Mouse (Mus musculus) embryonic facial prominence, embryonic 15.5 days (tissue): ENCODE measurements around the gene Dgkb. TPM values are rescaled to one million over a fixed set of nuclear protein-coding genes. Genes with fewer than 3 reads are reported as not detected.

ENCODE experiments used
- ATAC-seq: fragments of 200-750 bp; cut with Nextera tagmentation; 2 replicates; pipeline ENCODE4 v1.8.0; 2017; ENCODE audit warnings: low read depth, moderate TSS enrichment; ENCODE audit not compliant: insufficient number of reproducible peaks, low FRiP score, low TSS enrichment
- H3K27ac ChIP-seq: fragments of 300-500 bp; sonication (generic); replicated peaks from 2 replicates; pipeline ENCODE4 v1.5.1; 2015; ENCODE audit warnings: mild to moderate bottlenecking, inconsistent platforms
- H3K27me3 ChIP-seq: fragments of 300-500 bp; sonication (generic); 2 replicates; pipeline ENCODE4 v1.6.1; 2015; ENCODE audit warnings: inconsistent platforms
- H3K36me3 ChIP-seq: fragments of 300-500 bp; sonication (generic); 2 replicates; pipeline ENCODE4 v1.6.1; 2015; ENCODE audit warnings: mild to moderate bottlenecking, inconsistent platforms
- H3K4me1 ChIP-seq: fragments of 300-500 bp; sonication (generic); 2 replicates; pipeline ENCODE4 v1.6.1; 2015; ENCODE audit warnings: inconsistent platforms
- H3K4me2 ChIP-seq: fragments of 300-500 bp; sonication (generic); replicated peaks from 2 replicates; pipeline ENCODE4 v1.6.1; 2015; ENCODE audit warnings: mild to moderate bottlenecking, inconsistent platforms
- H3K4me3 ChIP-seq: fragments of 300-500 bp; sonication (generic); replicated peaks from 2 replicates; pipeline ENCODE4 v1.5.1; 2015; ENCODE audit warnings: mild to moderate bottlenecking, inconsistent platforms
- H3K9ac ChIP-seq: fragments of 300-500 bp; sonication (generic); 2 replicates; pipeline ENCODE4 v1.6.1; 2015; ENCODE audit warnings: inconsistent platforms
- H3K9me3 ChIP-seq: fragments of 300-500 bp; sonication (generic); replicated peaks from 2 replicates; pipeline ENCODE4 v1.6.1; 2016; ENCODE audit warnings: inconsistent platforms
- WGBS: fragments of 180-500 bp; shearing (Covaris S2); methylation state at CpG from one replicate; pipeline ENCODE4 v1.1.7; 2015; 5-methylcytosine and 5-hydroxymethylcytosine counted together
- polyA plus RNA-seq: library from polyadenylated mRNA; unstranded; fragments of >200 nt; fragmentation: Nextera tagmentation; extraction: Ambion mirVana; gene quantifications from 2 replicates; pipeline ENCODE4 v1.2.1, GENCODE M21; 2015

Gene Dgkb
- polyA plus RNA-seq, 1 experiment from 2014 or later = 1.3 TPM

DNA sequence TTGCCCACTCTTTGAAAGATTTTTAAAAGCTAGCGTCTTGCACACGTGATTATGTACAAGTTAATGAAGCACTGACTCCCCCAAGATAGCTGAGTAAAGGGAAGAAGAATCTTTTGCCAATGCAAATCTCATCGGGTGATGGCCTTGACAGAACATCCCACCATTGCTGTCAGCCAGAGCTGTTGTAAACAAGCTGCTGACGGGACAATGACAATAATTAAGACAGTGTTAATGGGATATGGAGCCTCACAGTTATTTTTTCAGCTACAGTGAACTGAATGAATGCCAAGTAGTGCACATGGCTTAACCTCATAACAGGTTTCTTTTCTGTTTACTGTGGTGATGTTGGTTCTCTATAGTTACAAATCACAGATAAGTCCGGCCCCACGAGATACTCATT, 568.4 kb downstream of the Dgkb start:
- Histone ChIP-seq H3K27me3 (no peaks in the 10 kb centered on the region), H3K36me3 (no peaks in the 10 kb centered on the region), H3K4me3 (no peak overlapping the region), H3K9me3 (no peaks in the 10 kb centered on the region), H3K27ac (no peak overlapping the region), H3K4me2 (no peak overlapping the region), H3K9ac (no peak overlapping the region), H3K4me1 (no peaks in the 10 kb centered on the region)
- no peak for ATAC-seq
- WGBS = 82% methylated on average over 6 of the region's 6 CpGs

DNA sequence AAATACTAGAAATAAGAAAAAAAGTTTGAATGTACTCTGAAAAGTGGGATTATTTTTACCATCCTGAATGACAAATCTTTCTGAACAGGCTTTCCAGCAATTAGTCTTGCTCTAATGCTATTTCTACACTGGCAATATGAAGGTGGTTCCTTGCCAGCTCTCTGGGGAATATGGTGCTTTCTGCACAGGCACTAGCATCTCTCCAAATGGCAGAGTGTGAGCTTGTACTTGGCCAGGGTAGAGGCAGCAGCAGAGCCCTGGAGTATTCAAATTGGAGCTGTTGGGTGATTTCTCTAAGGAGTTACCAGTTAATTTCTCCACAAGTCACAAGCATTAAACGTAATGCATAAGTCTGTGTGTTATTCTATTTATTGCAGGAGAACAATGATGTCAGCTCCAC, 569.5 kb downstream of the Dgkb start:
- WGBS = 78% methylated on average over 1 of the region's 1 CpGs
- ATAC-seq = peak; percentile 67; the same call in 1 of the 2 replicates
- no peaks in the 10 kb centered on the region for H3K27me3 ChIP-seq
- no peak overlapping the region for H3K4me2 ChIP-seq
- H3K4me1 ChIP-seq = no peaks in the 10 kb centered on the region
- H3K4me3 ChIP-seq = no peak overlapping the region
- H3K27ac ChIP-seq = no peak overlapping the region
- H3K36me3 ChIP-seq = no peaks in the 10 kb centered on the region
- no peaks in the 10 kb centered on the region for H3K9me3 ChIP-seq
- H3K9ac ChIP-seq = no peak overlapping the region

DNA sequence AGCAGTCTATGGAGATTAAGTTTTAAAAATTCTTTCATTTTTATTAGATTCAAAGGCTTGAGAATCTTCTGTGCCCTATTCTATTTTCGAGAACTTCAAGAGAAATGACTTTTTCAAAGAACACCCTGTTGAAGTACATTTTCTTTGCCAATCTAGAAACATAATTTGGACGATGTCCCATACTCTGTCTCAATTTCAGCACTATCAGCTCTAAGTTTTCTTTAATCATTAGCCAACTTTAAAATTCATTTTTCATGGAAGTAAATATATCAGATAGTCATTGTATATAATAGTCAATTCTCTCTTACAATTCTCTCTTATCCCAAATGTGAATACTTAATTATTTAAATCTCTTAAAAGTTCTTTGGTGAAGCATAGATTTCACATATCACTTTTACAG, 570.1 kb downstream of the Dgkb start:
- H3K27me3 ChIP-seq = no peaks in the 10 kb centered on the region
- H3K36me3 ChIP-seq = no peaks in the 10 kb centered on the region
- H3K9me3 ChIP-seq = no peaks in the 10 kb centered on the region
- no peak overlapping the region for H3K4me2 ChIP-seq
- H3K4me3 ChIP-seq = no peak overlapping the region
- H3K4me1 ChIP-seq = no peaks in the 10 kb centered on the region
- WGBS = 74% methylated on average over 2 of the region's 2 CpGs
- H3K27ac ChIP-seq = no peak overlapping the region
- no peak overlapping the region for H3K9ac ChIP-seq
- no peak for ATAC-seq

DNA sequence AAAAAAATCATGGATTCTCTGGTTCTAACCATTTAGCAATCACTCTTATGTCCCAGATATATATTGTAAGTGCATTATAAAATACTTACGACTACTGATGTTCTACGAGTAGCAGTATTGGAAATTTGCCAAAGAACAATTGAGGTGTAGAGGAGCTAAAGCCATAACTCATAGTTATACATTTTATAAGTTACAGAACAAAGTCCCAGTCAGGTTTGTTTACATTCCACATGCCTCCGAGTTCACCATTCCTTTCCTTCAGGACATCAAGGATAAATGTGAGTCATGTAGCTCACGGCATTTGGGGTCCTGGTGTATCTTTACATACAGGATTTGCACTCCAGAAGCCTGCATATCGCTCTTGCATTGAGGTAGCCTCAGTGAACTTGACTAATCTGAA, 570.7 kb downstream of the Dgkb start:
- Histone ChIP-seq H3K36me3 (no peaks in the 10 kb centered on the region), H3K4me3 (no peak overlapping the region), H3K9ac (no peak overlapping the region), H3K27ac (no peak overlapping the region), H3K27me3 (no peaks in the 10 kb centered on the region), H3K4me2 (no peak overlapping the region), H3K4me1 (no peaks in the 10 kb centered on the region), H3K9me3 (no peaks in the 10 kb centered on the region)
- no peak for ATAC-seq
- WGBS = 58% methylated on average over 5 of the region's 5 CpGs

DNA sequence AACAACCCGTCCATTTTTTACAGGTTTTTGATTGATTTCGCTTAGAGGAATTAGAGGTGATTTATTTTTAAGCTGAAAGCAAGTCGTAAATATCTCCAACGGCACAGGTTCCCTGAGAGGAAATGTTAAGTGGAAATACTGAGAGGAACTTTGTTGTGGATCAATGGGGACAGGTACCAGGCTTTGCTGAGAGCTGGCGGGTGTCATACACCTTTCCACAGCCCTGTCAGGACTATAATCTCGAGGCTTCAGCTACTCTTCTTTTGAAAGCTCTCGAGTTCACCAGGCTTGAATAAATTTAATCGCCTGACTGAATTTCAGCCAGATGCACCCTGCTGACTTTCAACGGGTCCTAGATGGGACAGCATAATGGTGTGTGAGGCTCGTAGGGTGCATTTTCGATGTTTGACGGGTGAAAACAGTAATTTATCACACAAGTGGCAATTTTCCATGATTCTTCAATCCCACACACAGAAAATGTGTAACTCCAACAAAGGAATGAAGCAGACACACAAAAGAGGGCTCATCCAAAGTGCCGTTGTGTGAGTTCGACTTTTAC, 580.3 kb downstream of the Dgkb start:
- Histone ChIP-seq H3K4me2 (no peak overlapping the region), H3K4me1 (no peaks in the 10 kb centered on the region), H3K4me3 (no peak overlapping the region), H3K9me3 (no peaks in the 10 kb centered on the region), H3K9ac (no peak overlapping the region), H3K27me3 (no peaks in the 10 kb centered on the region), H3K27ac (no peak overlapping the region), H3K36me3 (no peaks in the 10 kb centered on the region)
- WGBS = 70% methylated on average over 14 of the region's 14 CpGs
- ATAC-seq = no peak

DNA sequence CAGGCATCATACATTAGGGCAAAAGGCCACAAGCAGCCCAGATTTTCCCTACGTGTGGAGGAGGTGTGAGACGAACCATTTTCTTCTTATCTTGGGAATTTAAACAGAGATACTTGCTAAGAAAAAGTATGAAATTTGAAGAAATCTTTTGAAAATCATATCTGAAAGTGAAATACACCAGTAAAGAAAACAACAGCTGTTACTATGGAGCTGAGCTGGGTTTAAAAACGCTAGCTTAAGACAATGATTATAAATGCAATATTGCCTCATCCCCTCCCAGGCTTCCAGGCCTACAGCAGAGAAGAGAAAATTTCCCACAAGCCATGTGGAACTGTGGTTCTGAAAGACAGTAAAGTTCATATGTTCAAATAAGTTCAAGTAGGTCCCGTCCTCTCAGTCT, 582.6 kb downstream of the Dgkb start:
- 74% methylated on average over 4 of the region's 4 CpGs for WGBS
- no peak overlapping the region for H3K4me3 ChIP-seq

DNA sequence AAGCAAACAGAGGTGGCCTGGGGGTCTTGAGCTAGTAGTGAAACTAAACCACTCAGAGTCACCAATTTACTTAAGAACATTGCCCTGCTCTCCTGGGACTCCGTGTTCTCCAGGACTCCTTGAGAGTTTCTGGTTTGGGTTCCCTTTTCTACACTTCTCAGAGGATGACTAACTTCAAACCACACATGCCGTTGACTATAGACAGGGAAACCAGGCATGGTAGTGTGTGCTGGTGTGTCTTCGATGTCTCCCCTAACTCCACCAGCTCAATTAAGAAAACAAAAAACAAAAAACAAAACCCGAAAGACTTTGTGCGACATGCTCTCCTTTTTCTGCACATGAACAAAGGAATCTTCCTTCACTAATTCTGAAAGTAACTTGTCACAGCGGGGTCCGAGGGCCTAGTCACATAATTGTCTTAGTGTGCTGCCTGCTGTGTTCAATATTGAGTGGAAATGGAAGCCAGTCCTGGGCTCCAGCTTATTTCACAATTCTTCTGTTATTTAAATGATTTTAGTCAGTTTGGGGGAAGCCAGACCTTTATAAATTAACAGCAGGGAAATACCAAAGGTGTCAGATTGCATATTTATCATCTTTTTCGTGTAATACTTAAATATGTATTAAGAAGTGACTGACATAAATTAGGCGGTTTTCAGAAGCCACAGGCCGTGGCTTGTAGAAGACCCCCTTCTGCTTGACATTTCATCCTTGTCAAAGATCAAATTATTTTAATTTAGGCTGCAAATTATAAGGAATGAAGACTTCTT, 618.0 kb downstream of the Dgkb start:
- H3K4me3 ChIP-seq = no peak overlapping the region
- H3K4me2 ChIP-seq = no peak overlapping the region
- no peaks in the 10 kb centered on the region for H3K36me3 ChIP-seq
- no peak overlapping the region for H3K9ac ChIP-seq
- ATAC-seq = no peak
- H3K4me1 ChIP-seq = no peaks in the 10 kb centered on the region
- no peaks in the 10 kb centered on the region for H3K9me3 ChIP-seq
- H3K27ac ChIP-seq = no peak overlapping the region
- WGBS = 43% methylated on average over 10 of the region's 10 CpGs
- H3K27me3 ChIP-seq = no peaks in the 10 kb centered on the region

More for the DNA sequence above, 582.6 kb downstream of the Dgkb start:
- H3K4me1 ChIP-seq = no peaks in the 10 kb centered on the region
- H3K9me3 ChIP-seq = no peaks in the 10 kb centered on the region
- no peak overlapping the region for H3K4me2 ChIP-seq
- H3K27ac ChIP-seq = no peak overlapping the region
- H3K9ac ChIP-seq = no peak overlapping the region
- H3K27me3 ChIP-seq = no peaks in the 10 kb centered on the region
- H3K36me3 ChIP-seq = no peaks in the 10 kb centered on the region
- ATAC-seq = no peak

DNA sequence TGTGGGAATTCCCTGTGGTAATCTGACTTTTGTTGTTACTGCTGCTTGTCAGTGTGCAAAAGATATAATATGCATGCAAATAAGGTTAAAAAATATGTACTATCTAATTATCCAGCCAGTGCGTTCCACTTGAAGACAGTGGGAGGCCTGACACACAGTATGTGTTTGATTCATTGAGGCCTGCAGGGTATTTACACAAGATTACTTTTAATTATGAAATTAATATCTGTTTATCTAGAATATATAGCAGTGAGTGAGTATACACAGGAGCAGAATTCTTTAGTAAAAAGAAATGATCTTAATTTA, 618.6 kb downstream of the Dgkb start:
- Histone ChIP-seq H3K9me3 (no peaks in the 10 kb centered on the region), H3K4me3 (no peak overlapping the region), H3K27me3 (no peaks in the 10 kb centered on the region), H3K27ac (no peak overlapping the region), H3K4me1 (no peaks in the 10 kb centered on the region), H3K9ac (no peak overlapping the region), H3K36me3 (no peaks in the 10 kb centered on the region), H3K4me2 (no peak overlapping the region)
- ATAC-seq = no peak
- 45% methylated on average over 1 of the region's 1 CpGs for WGBS

DNA sequence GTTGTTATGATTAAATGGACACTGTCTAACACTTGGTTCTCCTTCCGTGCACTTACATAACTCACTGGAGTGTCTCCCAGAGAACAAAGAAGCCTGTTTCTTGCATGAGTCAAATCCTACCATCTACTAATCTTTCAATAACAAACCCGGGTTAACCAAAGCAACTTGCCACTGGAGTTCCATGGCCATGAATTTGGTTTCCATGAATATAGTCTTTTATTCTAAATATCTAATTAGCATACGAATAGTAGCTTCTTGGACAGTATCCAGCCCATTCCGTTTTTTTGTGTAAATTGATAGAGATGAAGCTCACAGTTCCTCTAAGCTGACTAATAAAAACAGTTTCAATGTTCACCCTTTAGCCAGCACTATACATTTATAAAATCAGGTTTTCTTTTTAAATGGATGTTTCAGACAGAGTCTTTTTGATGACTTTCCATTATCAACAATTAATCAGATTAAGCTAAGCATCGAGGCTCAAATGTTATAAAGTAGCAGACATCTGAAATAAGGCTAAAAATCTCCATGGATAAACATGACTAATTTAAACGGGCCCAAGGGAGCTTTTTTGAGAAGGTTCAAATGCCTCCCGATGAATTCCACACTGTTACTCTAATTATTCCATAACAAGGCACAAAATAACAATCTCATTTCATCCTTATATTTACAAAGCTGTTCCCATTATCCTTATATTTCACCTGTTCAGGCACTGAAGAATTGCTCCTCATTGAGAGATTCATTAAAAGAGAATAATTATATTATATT, 633.0 kb downstream of the Dgkb start:
- Histone ChIP-seq H3K4me3 (no peak overlapping the region), H3K9ac (no peak overlapping the region), H3K27me3 (no peaks in the 10 kb centered on the region), H3K9me3 (no peaks in the 10 kb centered on the region), H3K4me1 (no peaks in the 10 kb centered on the region), H3K36me3 (no peaks in the 10 kb centered on the region), H3K4me2 (no peak overlapping the region), H3K27ac (no peak overlapping the region)
- ATAC-seq = no peak
- WGBS = 62% methylated on average over 7 of the region's 7 CpGs

DNA sequence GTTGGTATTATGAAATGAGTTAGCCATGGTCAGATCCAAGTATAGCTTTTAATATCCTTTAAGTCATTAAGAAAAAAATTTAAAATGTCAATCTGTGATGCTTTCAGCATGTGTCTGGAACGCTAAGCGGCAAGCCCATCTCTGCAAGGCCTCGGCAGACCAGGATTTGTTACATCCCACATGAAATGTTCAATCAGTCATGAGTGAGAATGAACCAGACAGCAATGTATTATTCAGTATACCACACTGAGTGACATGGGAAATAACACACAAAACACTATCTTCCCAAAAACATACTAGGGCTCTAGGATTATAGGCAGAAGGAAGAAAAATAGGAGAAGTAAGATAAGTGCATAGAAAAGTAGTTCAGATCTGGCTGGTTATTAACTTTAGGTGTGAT, 634.2 kb downstream of the Dgkb start:
- Histone ChIP-seq H3K9me3 (no peaks in the 10 kb centered on the region), H3K36me3 (no peaks in the 10 kb centered on the region), H3K27me3 (no peaks in the 10 kb centered on the region), H3K4me3 (no peak overlapping the region), H3K9ac (no peak overlapping the region), H3K4me1 (no peaks in the 10 kb centered on the region), H3K27ac (no peak overlapping the region), H3K4me2 (no peak overlapping the region)
- 57% methylated on average over 3 of the region's 3 CpGs for WGBS
- no peak for ATAC-seq

DNA sequence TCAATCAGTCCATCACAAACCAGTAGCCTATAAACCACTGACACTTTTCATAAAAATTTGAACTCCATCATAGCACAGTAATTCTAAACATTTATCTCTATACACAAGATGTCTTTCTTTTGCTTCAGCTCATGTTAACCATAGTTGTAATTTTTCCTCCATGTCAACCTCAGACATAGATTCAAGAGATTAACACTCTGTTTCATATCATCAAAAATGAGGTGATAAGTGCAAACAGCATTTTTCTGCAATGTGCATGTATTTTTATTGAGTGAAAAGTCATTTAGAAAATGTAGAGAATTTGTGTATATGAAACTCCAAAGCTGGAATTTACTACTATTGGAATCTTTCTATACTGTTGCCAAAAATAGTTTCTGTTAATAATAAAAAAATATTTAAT, 650.7 kb downstream of the Dgkb start:
- H3K36me3 ChIP-seq = no peaks in the 10 kb centered on the region
- H3K27ac ChIP-seq = no peak overlapping the region
- H3K4me1 ChIP-seq = no peaks in the 10 kb centered on the region
- no peak overlapping the region for H3K9ac ChIP-seq
- no peak for ATAC-seq
- H3K4me3 ChIP-seq = no peak overlapping the region
- H3K4me2 ChIP-seq = no peak overlapping the region
- no peaks in the 10 kb centered on the region for H3K9me3 ChIP-seq
- no peaks in the 10 kb centered on the region for H3K27me3 ChIP-seq

DNA sequence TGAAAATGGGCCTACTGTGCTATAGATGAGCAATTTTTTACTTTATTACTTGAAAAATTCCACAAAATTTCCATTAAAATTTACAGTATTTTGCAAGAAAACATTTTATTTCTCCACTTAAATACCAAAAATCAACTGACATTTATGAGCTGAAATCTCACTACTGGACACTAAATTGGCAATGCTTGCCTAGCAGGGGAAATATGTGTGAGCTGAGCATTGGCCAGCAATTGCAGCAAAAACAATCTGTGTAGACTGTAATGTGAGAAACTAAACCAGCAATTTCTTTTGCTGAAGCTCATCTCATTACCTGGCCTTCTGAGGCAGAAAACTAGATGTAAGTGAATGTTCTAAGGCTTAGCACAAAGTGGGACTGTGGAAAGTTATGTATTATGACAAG, 651.1 kb downstream of the Dgkb start:
- no peaks in the 10 kb centered on the region for H3K4me1 ChIP-seq

More for the DNA sequence above, 651.1 kb downstream of the Dgkb start:
- Histone ChIP-seq H3K27me3 (no peaks in the 10 kb centered on the region), H3K4me2 (no peak overlapping the region), H3K36me3 (no peaks in the 10 kb centered on the region), H3K4me3 (no peak overlapping the region), H3K27ac (no peak overlapping the region), H3K9ac (no peak overlapping the region), H3K9me3 (no peaks in the 10 kb centered on the region)
- ATAC-seq = no peak
